Mouse (Mus musculus) CD8-positive naive resting alpha-beta T cell, adult 2 months (primary cell): ENCODE measurements at regions not wholly inside any gene's neighbourhood (a gene's known extent, or its start where the extent isn't known, plus 50 kb on each side); places are given as distances from the start of the nearest gene placed in this dataset.

Experiments used
- DNase-seq, 2 experiments: peaks; one replicate each; pipeline ENCODE4 v3.0.0; 2022; ENCODE audit warnings: low read depth in 2 of 2, low spot score in 2 of 2

GRCm38 (mm10) chr1:118741286-118741685 lies 113.5 kb downstream of the Tfcp2l1 start:
- DNase-seq: no peak

DNA sequence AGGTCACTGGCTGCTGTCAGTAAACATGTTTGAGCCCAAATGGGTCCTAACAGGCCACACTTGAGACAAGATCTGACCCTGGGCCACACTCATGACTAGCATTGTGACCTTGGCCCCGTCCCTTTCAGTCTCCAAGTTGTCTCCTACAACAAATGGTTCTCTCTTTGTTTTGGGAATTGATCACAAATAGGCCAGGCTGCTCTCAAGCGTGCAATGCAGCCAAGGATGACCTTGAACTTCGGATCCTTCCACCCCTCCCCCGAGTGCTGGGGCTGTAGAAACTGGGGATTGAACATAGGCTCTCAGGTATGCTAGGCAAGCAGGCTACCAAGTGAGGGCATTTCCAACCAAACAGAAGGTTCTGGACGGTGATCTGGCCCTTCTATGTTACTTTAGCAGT lies 120.5 kb downstream of the Tfcp2l1 start:
- no peak for DNase-seq

GRCm38 (mm10) chr1:118752869-118753268 lies 125.1 kb downstream of the Tfcp2l1 start:
- DNase-seq: no peak

DNA sequence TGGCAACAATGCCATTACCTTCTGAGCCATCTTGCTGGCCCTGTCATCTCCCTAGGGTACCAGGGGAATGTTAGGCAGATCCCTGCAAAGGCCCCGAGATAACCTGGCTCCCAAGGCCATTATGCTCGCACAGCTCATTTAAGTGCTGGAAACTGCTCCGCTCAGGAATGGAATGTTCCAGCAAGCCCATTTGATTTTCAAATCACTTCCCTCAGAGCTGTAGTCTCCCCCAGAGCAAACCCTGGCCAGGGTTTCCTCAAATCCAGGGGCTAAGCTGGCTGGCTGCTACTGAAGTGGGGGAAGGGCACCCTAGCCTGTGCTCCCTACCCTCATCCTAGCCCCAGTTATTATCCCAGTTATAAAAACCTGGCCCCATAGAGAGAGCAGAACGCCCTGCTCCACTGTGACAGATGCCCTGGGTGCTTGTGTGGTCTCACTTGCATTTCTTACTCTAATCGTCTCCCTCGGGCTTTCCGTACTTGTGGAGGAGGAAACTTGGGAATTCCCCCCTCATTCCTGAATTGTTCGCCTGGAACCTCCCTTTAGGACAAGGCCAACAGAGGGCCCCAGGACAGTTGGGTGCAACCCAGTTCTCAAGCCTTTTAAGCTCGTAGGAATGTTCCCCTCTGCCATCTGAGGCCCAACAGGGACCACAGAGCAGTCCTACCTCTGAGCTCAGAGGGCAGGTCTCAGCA lies 128.6 kb downstream of the Tfcp2l1 start:
- DNase-seq: no peak

- DNase-seq: no peak
Measured at GRCm38 (mm10) chr1:118757340-118758030, 129.7 kb downstream of the Tfcp2l1 start.

GRCm38 (mm10) chr1:118758031-118758400 lies 130.3 kb downstream of the Tfcp2l1 start:
- DNase-seq: no peak

DNA sequence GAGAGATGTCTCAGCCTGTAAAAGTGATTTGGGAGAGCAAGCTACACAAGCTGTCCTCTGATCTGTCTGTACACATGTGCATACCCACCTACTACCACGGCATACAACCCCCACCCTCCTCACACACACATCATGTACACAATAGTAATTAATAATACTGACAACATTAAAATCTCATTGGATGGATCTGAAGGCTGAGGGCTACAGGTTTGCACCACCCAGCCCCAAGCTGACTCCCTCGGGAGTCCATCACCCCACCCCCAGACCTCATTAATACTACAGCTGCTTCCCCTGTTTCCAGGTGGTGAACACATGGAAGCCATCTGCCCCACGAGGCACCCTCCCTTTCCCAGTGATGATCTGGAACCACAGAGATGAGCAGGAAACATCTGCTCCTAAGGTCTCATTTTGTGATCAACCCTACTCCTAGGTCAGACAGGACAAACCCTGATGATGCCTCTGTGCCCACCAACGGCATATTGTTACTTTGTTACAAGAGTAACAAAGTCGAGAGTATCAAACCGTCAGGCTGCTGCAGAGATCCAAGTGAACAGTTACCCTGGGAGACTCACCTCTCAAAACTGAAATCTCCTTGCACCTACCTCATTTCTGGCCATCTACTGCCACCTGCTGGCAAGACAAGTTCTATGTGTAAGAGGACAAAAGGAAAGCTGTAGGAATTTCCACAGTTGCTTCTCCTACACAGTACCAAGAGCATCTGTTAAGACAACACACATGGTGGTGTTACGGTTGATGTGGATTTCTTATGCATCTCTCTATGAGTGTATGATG lies 131.6 kb downstream of the Tfcp2l1 start:
- no peak for DNase-seq

GRCm38 (mm10) chr1:118765525-118765924 lies 137.8 kb downstream of the Tfcp2l1 start:
- no peak for DNase-seq

- no peak for DNase-seq
Measured at GRCm38 (mm10) chr1:118768831-118769230, 141.1 kb downstream of the Tfcp2l1 start.

GRCm38 (mm10) chr1:118772261-118772660 lies 144.5 kb downstream of the Tfcp2l1 start:
- DNase-seq: peak in 1 of 2 experiments; percentile 21

GRCm38 (mm10) chr1:118776594-118777441 lies 149.1 kb downstream of the Tfcp2l1 start:
- no peak for DNase-seq
